Mouse (Mus musculus): Measurements from ENCODE around the gene Kyat1. TPM values are rescaled to one million over a fixed set of nuclear protein-coding genes. Genes with fewer than 3 reads are reported as not detected.
A peak's percentile ranks its signal among the peaks of the same experiment; 100 is the strongest.
"Not testable (repeated sequence)": the region's sequence is repeated elsewhere in the genome, so short reads cannot be mapped to it uniquely, and the experiment has no call there.

Gene Kyat1
- total RNA-seq, 1 experiment from 2014 or later: 29.1 TPM

GRCm38 (mm10) chr2:30171997-30172382, 33.7 kb downstream of the Kyat1 start:
- peak; percentile 48 for DNase-seq

- peak; percentile 94 for DNase-seq
Measured at GRCm38 (mm10) chr2:30171371-30171996, 34.2 kb downstream of the Kyat1 start, which contains the start of gene Endog. TSS of gene Endog (plus strand) at chr2:30171493.

DNA sequence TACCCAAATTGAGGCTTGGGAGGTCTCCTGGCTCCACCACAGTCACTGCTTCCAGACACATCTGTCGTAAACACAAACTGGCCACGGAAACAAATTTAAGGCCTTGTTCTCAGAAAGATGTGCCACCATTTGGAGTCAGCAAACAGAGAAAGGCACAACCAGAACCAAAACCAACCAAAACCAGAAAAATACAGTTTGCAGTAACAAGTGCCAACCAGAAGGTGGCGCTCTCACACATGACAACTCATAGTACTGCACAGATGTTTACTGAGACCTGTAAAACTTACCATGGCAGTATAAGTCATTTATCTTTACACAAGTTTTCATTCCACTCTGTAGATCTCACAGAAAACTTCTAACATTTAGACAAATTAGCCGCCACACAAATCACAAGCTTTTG, 39.0 kb downstream of the Kyat1 start:
- no peak for DNase-seq

DNA sequence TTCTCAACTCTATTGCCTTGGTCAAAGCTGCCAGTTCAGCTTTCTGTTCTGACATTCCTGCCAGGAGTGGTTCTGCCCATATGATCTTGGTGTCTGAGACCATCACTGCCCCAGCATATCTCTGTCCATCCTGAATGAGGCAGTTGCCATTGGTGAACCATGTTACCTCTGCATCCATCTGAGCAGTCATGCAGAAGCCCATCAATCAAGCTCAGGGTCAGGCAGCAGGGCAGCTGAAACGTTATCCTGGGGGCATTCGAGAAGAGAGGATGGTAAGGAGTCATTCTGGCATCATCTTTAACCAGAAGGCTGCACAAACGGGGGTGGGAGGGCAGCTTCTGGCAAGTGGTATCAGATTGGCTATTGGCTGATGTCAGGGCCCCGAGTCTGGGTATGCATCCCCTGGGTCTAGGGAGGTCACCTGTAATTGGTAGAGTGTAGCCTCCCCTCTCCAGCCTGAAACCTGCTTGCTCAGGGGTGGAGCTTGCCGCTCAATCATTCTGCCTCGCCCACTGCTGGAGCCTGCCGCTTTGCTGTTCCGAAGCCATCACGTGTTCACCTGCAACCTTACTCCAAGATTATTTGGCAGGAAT, 41.2 kb downstream of the Kyat1 start:
- DNase-seq: no peak

- DNase-seq: peak; percentile 38
Measured at GRCm38 (mm10) chr2:30161809-30162208, 43.8 kb downstream of the Kyat1 start.

- not testable (repeated sequence) for DNase-seq
Measured at GRCm38 (mm10) chr2:30159871-30160270, 45.8 kb downstream of the Kyat1 start.

DNA sequence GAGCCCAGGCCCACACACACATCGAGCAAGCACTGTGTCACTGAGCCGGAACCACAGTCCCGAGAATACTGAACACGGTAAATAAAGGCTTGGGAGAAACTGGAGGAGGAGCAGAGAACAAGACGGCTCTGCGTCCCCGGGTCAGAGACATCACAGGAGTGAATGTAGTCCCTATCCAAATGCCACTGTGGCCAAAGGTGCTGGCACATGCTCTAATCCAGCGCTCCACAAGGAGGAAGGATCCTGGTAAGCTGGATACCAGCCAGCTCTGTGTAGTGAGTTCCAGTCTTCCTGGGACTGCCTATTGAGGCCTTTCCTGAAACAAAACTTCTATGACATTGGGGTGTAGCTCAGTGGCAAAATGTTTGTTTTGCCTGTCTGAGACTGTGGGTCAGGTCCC, 53.0 kb downstream of the Kyat1 start:
- peak; percentile 48 for DNase-seq

GRCm38 (mm10) chr2:30151840-30152239, 53.8 kb downstream of the Kyat1 start:
- peak; percentile 36 for DNase-seq

DNA sequence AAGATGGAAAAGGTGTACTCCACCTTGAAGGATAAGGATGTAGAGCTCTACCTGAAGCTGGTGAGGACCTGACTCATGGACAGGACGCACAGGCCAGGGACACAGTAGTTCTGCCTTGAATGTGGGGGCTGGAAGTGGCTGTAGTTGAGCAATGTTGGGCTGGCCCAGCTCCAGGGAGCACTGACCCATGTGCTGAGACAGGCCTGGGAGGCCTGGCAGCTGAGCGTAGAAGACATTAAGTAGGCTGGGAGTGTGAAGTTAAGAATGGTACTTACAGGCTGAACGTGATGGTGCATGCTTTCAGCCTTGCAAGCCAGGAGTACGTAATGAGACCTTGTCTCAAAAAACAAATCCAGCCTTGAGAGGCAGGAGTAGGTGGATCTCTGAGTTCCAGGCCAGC, 58.2 kb downstream of the Kyat1 start:
- DNase-seq: peak; percentile 87

- DNase-seq: no peak
Measured at GRCm38 (mm10) chr2:30144436-30144835, 61.2 kb downstream of the Kyat1 start.

DNA sequence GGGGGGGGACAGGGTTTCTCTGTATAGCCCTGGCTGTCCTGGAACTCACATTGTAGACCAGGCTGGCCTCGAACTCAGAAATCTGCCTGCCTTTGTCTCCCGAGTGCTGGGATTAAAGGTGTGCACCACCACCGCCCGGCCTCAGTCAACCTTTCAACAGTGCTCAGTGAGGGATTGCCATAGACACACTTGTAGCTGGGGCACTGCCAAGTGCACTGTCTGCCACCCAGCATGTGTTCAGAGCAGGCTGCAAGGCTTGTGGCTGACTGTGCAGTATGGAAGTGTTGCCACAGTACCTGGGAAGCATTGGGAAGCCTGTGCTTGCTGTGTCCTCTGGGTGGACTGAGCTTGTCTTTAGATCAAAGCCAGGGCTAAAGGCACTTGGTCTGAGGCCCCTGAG, 65.6 kb downstream of the Kyat1 start:
- DNase-seq: not testable (repeated sequence)

- DNase-seq: no peak
Measured at GRCm38 (mm10) chr2:30136458-30136857, 69.2 kb downstream of the Kyat1 start.

Other genes with a start within 250 kb of the Kyat1 start
- gene Sptan1, start 240.3 kb downstream of the Kyat1 start, total RNA-seq (2021): 228 and 265 TPM in 2 replicates
- 18.5 and 20.2 TPM in 2 replicates for gene Wdr34, start 157.0 kb downstream of the Kyat1 start, total RNA-seq (2021)
- 250 and 278 TPM in 2 replicates for gene Set, start 148.5 kb downstream of the Kyat1 start, total RNA-seq (2021)
- gene Pkn3, start 128.2 kb downstream of the Kyat1 start, total RNA-seq (2021): 5.7 and 10.9 TPM in 2 replicates
- gene Zdhhc12, start 112.2 kb downstream of the Kyat1 start, total RNA-seq (2021): 13.9 and 18.3 TPM in 2 replicates
- 32.4 and 40.5 TPM in 2 replicates for gene Zer1, start 81.3 kb downstream of the Kyat1 start, total RNA-seq (2021)
- 47.1 and 52.7 TPM in 2 replicates for gene Tbc1d13, start 72.1 kb downstream of the Kyat1 start, total RNA-seq (2021)
- gene Endog, start 34.4 kb downstream of the Kyat1 start, total RNA-seq (2021): 49.3 and 52.9 TPM in 2 replicates
- 21.8 and 22.2 TPM in 2 replicates for gene Spout1, start 27.4 kb downstream of the Kyat1 start, total RNA-seq (2021)
- gene Lrrc8a, start 31.9 kb upstream of the Kyat1 start, total RNA-seq (2021): 57.7 and 60.3 TPM in 2 replicates
- 0.63 and 1.7 TPM in 2 replicates for gene Gm28035, start 34.7 kb upstream of the Kyat1 start, total RNA-seq (2021)
- gene Phyhd1, start 60.4 kb upstream of the Kyat1 start, total RNA-seq (2021): 19.8 and 20.4 TPM in 2 replicates
- gene Gm28038, start 75.2 kb upstream of the Kyat1 start, total RNA-seq (2021): not detected in 2 replicates
- 46.2 and 48.1 TPM in 2 replicates for gene Dolk, start 80.5 kb upstream of the Kyat1 start, total RNA-seq (2021)
- 38.2 and 40.5 TPM in 2 replicates for gene Nup188, start 80.5 kb upstream of the Kyat1 start, total RNA-seq (2021)
- gene Sh3glb2, start 153.5 kb upstream of the Kyat1 start, total RNA-seq (2021): 73.2 and 80.6 TPM in 2 replicates
- gene Miga2, start 158.4 kb upstream of the Kyat1 start, total RNA-seq (2021): 87.9 and 89.3 TPM in 2 replicates
- gene Dolpp1, start 186.4 kb upstream of the Kyat1 start, total RNA-seq (2021): 18.7 and 19.5 TPM in 2 replicates
- 291 and 301 TPM in 2 replicates for gene Crat, start 210.0 kb upstream of the Kyat1 start, total RNA-seq (2021)
- 145 and 155 TPM in 2 replicates for gene Ptpa, start 210.2 kb upstream of the Kyat1 start, total RNA-seq (2021)